Mouse (Mus musculus) lung, adult 2 months (tissue): ENCODE results near the gene Ggct.

ENCODE experiments used
- CTCF ChIP-seq: fragments of 200-500 bp; IDR thresholded peaks from 2 replicates; pipeline ENCODE4 v1.5.1; 2011; ENCODE audit warnings: mild to moderate bottlenecking, low read length, control low read depth; ENCODE audit not compliant: insufficient read depth
- POLR2A ChIP-seq: fragments of 200-500 bp; IDR thresholded peaks from 2 replicates; pipeline ENCODE4 v1.6.1; 2011; ENCODE audit warnings: low read depth, mild to moderate bottlenecking, control low read depth, low read length, borderline replicate concordance; ENCODE audit errors: extremely low read depth

DNA sequence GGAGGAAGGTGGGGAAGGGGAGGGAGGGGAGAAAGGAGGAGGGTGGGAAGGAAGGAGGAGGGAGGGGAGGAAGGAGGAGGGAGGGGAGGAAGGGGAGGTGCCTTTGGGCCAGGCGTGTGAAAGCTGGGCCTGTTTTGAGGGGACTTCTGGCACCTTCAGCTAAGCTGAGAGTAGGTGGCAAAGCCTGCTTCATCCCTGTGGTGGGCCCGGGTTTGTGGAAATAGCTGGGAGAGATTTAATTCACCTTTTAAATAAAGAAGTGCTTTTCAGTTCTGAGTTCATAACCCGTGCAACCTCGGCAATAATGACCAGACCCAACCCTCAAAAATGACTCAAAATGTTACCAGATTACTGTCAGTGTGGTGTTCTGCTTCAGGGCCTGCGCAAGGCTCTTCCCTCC is 59.5 kb downstream of the Ggct start:
- TF ChIP-seq CTCF (no peak), POLR2A (no peak)
